Mouse (Mus musculus): ENCODE results near the gene Gm13271.
"Not testable (repeated sequence)": the region's sequence is repeated elsewhere in the genome, so short reads cannot be mapped to it uniquely, and the experiment has no call there.

Gene Gm13271

GRCm38 (mm10) chr4:88760431-88760830 is 5.8 kb downstream of the Gm13271 start:
- not testable (repeated sequence) for ATAC-seq (ENCODE audit: low TSS enrichment)

DNA sequence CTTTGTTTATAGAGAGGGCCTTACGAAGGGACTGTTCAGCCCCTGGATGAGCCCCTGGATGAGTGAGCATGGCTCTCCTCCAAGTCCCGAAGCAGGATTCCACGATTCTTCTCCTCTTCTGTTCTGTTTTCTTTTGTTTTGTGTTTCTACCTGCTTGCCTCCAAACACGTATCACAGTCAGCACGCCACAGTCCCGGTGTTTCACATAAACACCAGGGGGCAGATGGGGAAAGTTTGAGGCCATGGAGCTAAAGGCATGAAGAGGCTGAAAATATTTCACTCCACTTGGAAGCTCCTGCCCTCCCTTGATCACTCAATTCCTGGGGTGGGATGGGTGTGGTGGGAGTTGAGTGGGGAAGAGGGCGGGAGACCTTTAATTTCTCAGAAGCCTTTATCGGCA is 7.1 kb downstream of the Gm13271 start:
- not testable (repeated sequence) for ATAC-seq (ENCODE audit: low TSS enrichment)

- ATAC-seq (ENCODE audit: low TSS enrichment): not testable (repeated sequence)
These were observed 7.7 kb downstream of the Gm13271 start for GRCm38 (mm10) chr4:88762341-88762740.

DNA sequence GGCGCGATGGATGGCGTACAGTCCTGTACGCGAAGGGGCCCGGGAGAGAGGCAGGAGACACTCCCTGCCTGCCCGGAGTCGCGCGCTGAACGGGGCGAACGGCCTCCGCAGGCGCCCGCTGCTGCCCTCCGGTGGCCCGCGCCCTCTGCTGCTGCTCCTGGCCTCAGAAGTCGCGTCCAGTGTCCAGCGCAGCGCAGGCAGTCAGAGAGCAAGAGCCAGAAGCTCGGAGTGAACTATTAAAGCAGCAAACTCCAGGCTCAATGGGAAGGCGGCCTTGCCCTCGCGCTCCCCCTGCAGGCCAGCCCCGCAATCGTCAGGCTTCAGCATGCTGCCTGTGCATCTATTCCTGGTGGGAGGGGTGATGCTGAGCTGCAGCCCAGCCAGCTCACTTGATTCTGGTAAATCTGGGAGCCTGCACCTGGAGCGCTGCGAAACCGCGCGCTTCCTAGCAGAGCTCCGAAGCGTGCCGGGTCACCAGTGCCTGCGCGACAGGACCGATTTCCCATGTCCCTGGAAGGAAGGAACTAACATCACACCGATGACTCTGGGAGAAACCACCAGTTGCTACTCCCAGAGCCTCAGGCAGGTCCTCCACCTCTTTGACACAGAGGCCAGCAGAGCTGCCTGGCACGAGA is 8.8 kb downstream of the Gm13271 start:
- ATAC-seq (ENCODE audit: low TSS enrichment): 0 out of 2 replicates have a peak, but pooled peaks have one; percentile 73

GRCm38 (mm10) chr4:88773534-88773933 is 18.9 kb downstream of the Gm13271 start, which contains the start of gene Gm13290:
Gene Gm13290 (plus strand): TSS chr4:88773834.
- not testable (repeated sequence) for ATAC-seq (ENCODE audit: low TSS enrichment)

- ATAC-seq (ENCODE audit: low TSS enrichment): not testable (repeated sequence)
These were observed 22.0 kb downstream of the Gm13271 start, which contains the start of gene Gm13289 for GRCm38 (mm10) chr4:88776622-88777021. Gene Gm13289 (plus strand): TSS chr4:88776922.

DNA sequence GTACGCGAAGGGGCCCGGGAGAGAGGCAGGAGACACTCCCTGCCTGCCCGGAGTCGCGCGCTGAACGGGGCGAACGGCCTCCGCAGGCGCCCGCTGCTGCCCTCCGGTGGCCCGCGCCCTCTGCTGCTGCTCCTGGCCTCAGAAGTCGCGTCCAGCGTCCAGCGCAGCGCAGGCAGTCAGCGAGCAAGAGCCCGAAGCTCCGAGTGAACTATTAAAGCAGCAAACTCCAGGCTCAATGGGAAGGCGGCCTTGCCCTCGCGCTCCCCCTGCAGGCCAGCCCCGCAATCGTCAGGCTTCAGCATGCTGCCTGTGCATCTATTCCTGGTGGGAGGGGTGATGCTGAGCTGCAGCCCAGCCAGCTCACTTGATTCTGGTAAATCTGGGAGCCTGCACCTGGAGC is 24.9 kb downstream of the Gm13271 start, which contains the start of gene Gm13272:
Gene Gm13272, plus strand, starts transcription at position 301 of the 400 bp plus-strand sequence.
- not testable (repeated sequence) for ATAC-seq (ENCODE audit: low TSS enrichment)

GRCm38 (mm10) chr4:88780320-88780719 is 25.7 kb downstream of the Gm13271 start:
- not testable (repeated sequence) for ATAC-seq (ENCODE audit: low TSS enrichment)

DNA sequence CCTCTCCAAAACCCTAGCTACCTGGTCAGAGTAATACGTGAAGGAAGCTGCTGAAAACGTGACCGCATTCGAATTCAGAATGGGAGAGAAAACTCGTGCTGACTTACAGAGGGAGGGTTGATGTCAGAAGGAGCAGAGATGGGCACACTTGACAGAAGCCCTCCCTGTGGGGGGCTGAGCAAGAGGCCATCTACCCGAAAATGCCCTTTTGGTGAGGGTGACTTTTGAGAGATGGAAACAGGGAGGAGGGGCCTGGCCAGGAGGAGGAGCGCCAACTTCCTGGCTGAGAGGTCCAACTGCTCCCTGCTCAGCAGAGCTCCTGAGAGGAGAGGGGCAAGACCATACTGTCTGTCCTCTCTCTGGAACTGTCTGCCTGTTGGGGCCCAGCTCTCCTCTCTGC is 27.2 kb downstream of the Gm13271 start, which contains the start of gene Ifnz:
Gene Ifnz, plus strand, starts transcription at position 301 of the 400 bp plus-strand sequence.
- not testable (repeated sequence) for ATAC-seq (ENCODE audit: low TSS enrichment)

- not testable (repeated sequence) for ATAC-seq (ENCODE audit: low TSS enrichment)
These were observed 27.7 kb downstream of the Gm13271 start for GRCm38 (mm10) chr4:88782335-88782734.

GRCm38 (mm10) chr4:88785409-88785808 is 30.7 kb downstream of the Gm13271 start, which contains the start of gene Gm13276:
Gene Gm13276 (plus strand): TSS chr4:88785709.
- not testable (repeated sequence) for ATAC-seq (ENCODE audit: low TSS enrichment)

- not testable (repeated sequence) for ATAC-seq (ENCODE audit: low TSS enrichment)
These were observed 33.7 kb downstream of the Gm13271 start, which contains the start of gene Gm13277 for GRCm38 (mm10) chr4:88788402-88788801. Gene Gm13277 (plus strand): TSS chr4:88788632.

DNA sequence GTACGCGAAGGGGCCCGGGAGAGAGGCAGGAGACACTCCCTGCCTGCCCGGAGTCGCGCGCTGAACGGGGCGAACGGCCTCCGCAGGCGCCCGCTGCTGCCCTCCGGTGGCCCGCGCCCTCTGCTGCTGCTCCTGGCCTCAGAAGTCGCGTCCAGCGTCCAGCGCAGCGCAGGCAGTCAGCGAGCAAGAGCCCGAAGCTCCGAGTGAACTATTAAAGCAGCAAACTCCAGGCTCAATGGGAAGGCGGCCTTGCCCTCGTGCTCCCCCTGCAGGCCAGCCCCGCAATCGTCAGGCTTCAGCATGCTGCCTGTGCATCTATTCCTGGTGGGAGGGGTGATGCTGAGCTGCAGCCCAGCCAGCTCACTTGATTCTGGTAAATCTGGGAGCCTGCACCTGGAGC is 36.6 kb downstream of the Gm13271 start, which contains the start of gene Gm13278:
Gene Gm13278, plus strand, starts transcription at position 301 of the 400 bp plus-strand sequence.
- ATAC-seq (ENCODE audit: low TSS enrichment): not testable (repeated sequence)

GRCm38 (mm10) chr4:88793936-88794675 is 39.4 kb downstream of the Gm13271 start, which contains the start of gene Gm13275:
Gene Gm13275 (plus strand): TSS chr4:88794487.
- ATAC-seq (ENCODE audit: low TSS enrichment): not testable (repeated sequence)

- ATAC-seq (ENCODE audit: low TSS enrichment): not testable (repeated sequence)
These were observed 42.4 kb downstream of the Gm13271 start, which contains the start of gene Gm13279 for GRCm38 (mm10) chr4:88797097-88797496. Gene Gm13279 (plus strand): TSS chr4:88797397.

GRCm38 (mm10) chr4:88799365-88799764 is 44.7 kb downstream of the Gm13271 start, which contains the start of gene Gm13285:
Gene Gm13285 (plus strand): TSS chr4:88799665.
- ATAC-seq (ENCODE audit: low TSS enrichment): not testable (repeated sequence)

DNA sequence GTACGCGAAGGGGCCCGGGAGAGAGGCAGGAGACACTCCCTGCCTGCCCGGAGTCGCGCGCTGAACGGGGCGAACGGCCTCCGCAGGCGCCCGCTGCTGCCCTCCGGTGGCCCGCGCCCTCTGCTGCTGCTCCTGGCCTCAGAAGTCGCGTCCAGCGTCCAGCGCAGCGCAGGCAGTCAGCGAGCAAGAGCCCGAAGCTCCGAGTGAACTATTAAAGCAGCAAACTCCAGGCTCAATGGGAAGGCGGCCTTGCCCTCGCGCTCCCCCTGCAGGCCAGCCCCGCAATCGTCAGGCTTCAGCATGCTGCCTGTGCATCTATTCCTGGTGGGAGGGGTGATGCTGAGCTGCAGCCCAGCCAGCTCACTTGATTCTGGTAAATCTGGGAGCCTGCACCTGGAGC is 48.3 kb downstream of the Gm13271 start, which contains the start of gene Gm13287:
Gene Gm13287, plus strand, starts transcription at position 301 of the 400 bp plus-strand sequence.
- ATAC-seq (ENCODE audit: low TSS enrichment): not testable (repeated sequence)
